Mouse (Mus musculus) spleen, adult 2 months (tissue): ENCODE measurements at regions not wholly inside any gene's neighbourhood (a gene's known extent, or its start where the extent isn't known, plus 50 kb on each side); places are given as distances from the start of the nearest gene placed in this dataset.

Experiments
- CTCF ChIP-seq: fragments of 200-500 bp; IDR thresholded peaks from 2 replicates; pipeline ENCODE4 v1.5.1; 2011; ENCODE audit warnings: mild to moderate bottlenecking, inconsistent platforms; ENCODE audit not compliant: insufficient read depth, insufficient read length, insufficient replicate concordance; ENCODE audit errors: extremely low read depth
- POLR2A ChIP-seq: fragments of 200-500 bp; IDR thresholded peaks from 2 replicates; pipeline ENCODE4 v1.6.1; 2011; ENCODE audit warnings: low read depth, low read length, inconsistent platforms

DNA sequence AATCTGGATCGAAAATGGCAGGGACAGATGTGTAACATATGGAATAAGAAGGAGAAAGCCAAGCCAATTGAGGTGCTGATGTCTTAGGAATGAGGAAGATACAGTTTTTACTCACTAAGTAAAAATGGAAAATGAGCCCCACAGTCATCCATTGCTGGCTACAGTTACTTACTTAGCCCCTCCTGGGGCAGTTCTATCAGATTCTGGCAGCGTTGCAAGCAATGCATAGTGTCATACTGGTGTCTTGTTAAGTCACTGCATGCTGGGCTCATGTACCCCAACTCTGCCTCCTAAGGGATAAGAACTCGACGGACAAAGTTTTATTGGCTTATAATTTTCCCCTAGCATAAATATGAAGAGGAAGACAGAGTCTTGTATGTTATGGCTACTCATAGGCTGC is 129.4 kb upstream of the Rnd3 start:
- TF ChIP-seq CTCF (no peak), POLR2A (no peak)
